In genomic region chr17:47630678-47631065, GRCm38 (mm10) we compare ENCODE assay signal across 8 mouse cellular contexts. TPM values are rescaled to one million over a fixed set of nuclear protein-coding genes. Genes with fewer than 3 reads are reported as not detected.
DNase-seq lines count a peak whose midpoint lies in the region; ATAC-seq and TF ChIP-seq lines count a peak whose summit lies in the region.

TSS of gene Usp49 (plus strand) at chr17:47630690.

- peaks cover 16% of the 10 kb centered on the region for H3K36me3 ChIP-seq in megakaryocyte, embryonic 14.5 days (replicated peaks; ENCODE audit: low read length)
- H3K36me3 ChIP-seq in intestine, embryonic 15.5 days = peaks cover 3% of the 10 kb centered on the region; the same call in 1 of the 2 replicates
- no peaks in the 10 kb centered on the region for H3K36me3 ChIP-seq in neural tube, embryonic 14.5 days (ENCODE audit: control insufficient read depth, insufficient read depth, low read length)

- WGBS in intestine, embryonic 15.5 days = 0% methylated on average over 3 of the region's 3 CpGs
- WGBS in neural tube, embryonic 14.5 days = 3% methylated on average over 3 of the region's 3 CpGs

- H3K27ac ChIP-seq in gastrocnemius, adult 2 months = peak within 1 kb of the TSS; percentile 97
- peak within 1 kb of the TSS; percentile 95 for H3K27ac ChIP-seq in intestine, embryonic 15.5 days
- peak within 1 kb of the TSS; percentile 95 for H3K27ac ChIP-seq in neural tube, embryonic 14.5 days (ENCODE audit: low read depth, low read length)

- peak within 1 kb of the TSS; percentile 86 for H3K4me3 ChIP-seq in gastrocnemius, adult 2 months
- H3K4me3 ChIP-seq in megakaryocyte, embryonic 14.5 days (replicated peaks) = peak within 1 kb of the TSS; percentile 94
- peak within 1 kb of the TSS; percentile 80 for H3K4me3 ChIP-seq in intestine, embryonic 15.5 days (replicated peaks)
- H3K4me3 ChIP-seq in neural tube, embryonic 14.5 days (ENCODE audit: low read depth, low read length) = peak within 1 kb of the TSS; percentile 63

- ATAC-seq in megakaryocyte, adult 5-6 weeks (ENCODE audit: poor library complexity, severe bottlenecking) = no peak
- ATAC-seq in intestine, embryonic 15.5 days = no peak
- ATAC-seq in neural tube, embryonic 14.5 days (ENCODE audit: low read depth) = no peak
- no peak for ATAC-seq in cerebellum, adult (ENCODE audit: insufficient number of reproducible peaks, low FRiP score, low TSS enrichment)

- peaks cover 34% of the 10 kb centered on the region for H3K4me1 ChIP-seq in megakaryocyte, embryonic 14.5 days
- peaks cover 9% of the 10 kb centered on the region for H3K4me1 ChIP-seq in intestine, embryonic 15.5 days (replicated peaks)
- H3K4me1 ChIP-seq in neural tube, embryonic 14.5 days (ENCODE audit: control insufficient read depth, insufficient read depth, low read length) = peaks cover 19% of the 10 kb centered on the region

- peak within 1 kb of the TSS; percentile 76 for H3K9ac ChIP-seq in intestine, embryonic 15.5 days
- H3K9ac ChIP-seq in neural tube, embryonic 14.5 days (replicated peaks; ENCODE audit: low read depth, low read length) = peak within 1 kb of the TSS; percentile 77

- H3K27me3 ChIP-seq in megakaryocyte, embryonic 14.5 days (replicated peaks) = no peaks in the 10 kb centered on the region
- no peaks in the 10 kb centered on the region for H3K27me3 ChIP-seq in intestine, embryonic 15.5 days (replicated peaks)
- no peaks in the 10 kb centered on the region for H3K27me3 ChIP-seq in neural tube, embryonic 14.5 days (ENCODE audit: control insufficient read depth, insufficient read depth, low read length)

- H3K9me3 ChIP-seq in megakaryocyte, embryonic 14.5 days = no peaks in the 10 kb centered on the region
- no peaks in the 10 kb centered on the region for H3K9me3 ChIP-seq in intestine, embryonic 15.5 days
- H3K9me3 ChIP-seq in neural tube, embryonic 14.5 days (ENCODE audit: control insufficient read depth, low read length) = no peaks in the 10 kb centered on the region

- peak within 1 kb of the TSS; percentile 97 for H3K4me2 ChIP-seq in intestine, embryonic 15.5 days (replicated peaks)
- H3K4me2 ChIP-seq in neural tube, embryonic 14.5 days (ENCODE audit: low read depth, low read length) = peak within 1 kb of the TSS; percentile 80

- TF ChIP-seq CTCF in gastrocnemius, adult 2 months (IDR thresholded peaks at IDR 0.05) = no peak

- no peak for DNase-seq in gastrocnemius, adult 2 months
- no peak for DNase-seq in gastrocnemius, postnatal 36 days
- no peak for DNase-seq in kidney, postnatal 4 days

- intact Hi-C loops in gastrocnemius, adult 2 months (cut with DNase I) = loop anchor here (5.0 kb wide), 1 partner anchor 47 kb away; no protein-coding TSS in a partner anchor
- intact Hi-C loops in gastrocnemius, postnatal 36 days (cut with DNase I) = loop anchor here (5.0 kb wide), 1 partner anchor 42 kb away; no protein-coding TSS in a partner anchor

RNA-seq across cellular contexts. Expression of gene Usp49, which starts in this region (rescaled TPM):
- 1 to 10 TPM; 3.1 to 4.5 TPM for total RNA-seq in gastrocnemius, adult 2 months (2021)
- 1 to 10 TPM; 3.2 to 3.3 TPM for total RNA-seq in gastrocnemius, postnatal 36 days (2021)
- polyA plus RNA-seq in megakaryocyte, embryonic 14.5 days (2012; ENCODE audit: insufficient read depth, low replicate concordance) = 1.2 and 3.7 TPM in 2 replicates
- 3.9 and 5.1 TPM in 2 replicates for total RNA-seq in megakaryocyte, adult 5-6 weeks (2015)
- 4.2 and 5.3 TPM in 2 replicates for total RNA-seq in megakaryocyte, adult 5-6 weeks (2017)
- 5.9 and 6.3 TPM in 2 replicates for polyA plus RNA-seq in intestine, embryonic 15.5 days (2015; fragmentation: Nextera tagmentation; extraction: Ambion mirVana)
- polyA plus RNA-seq in neural tube, embryonic 14.5 days (2014; fragmentation: Nextera tagmentation; extraction: Ambion mirVana) = 5.9 and 6.5 TPM in 2 replicates
